Mouse (Mus musculus): Measurements from ENCODE around the gene Ppp1cc. TPM values are rescaled to one million over a fixed set of nuclear protein-coding genes. Genes with fewer than 3 reads are reported as not detected.
A peak's percentile ranks its signal among the peaks of the same experiment; 100 is the strongest.
"Not testable (repeated sequence)": the region's sequence is repeated elsewhere in the genome, so short reads cannot be mapped to it uniquely, and the experiment has no call there.

Ppp1cc gene
- total and polyA plus RNA-seq, 2 experiments from 2014 or later = 157 to 199 TPM

DNA sequence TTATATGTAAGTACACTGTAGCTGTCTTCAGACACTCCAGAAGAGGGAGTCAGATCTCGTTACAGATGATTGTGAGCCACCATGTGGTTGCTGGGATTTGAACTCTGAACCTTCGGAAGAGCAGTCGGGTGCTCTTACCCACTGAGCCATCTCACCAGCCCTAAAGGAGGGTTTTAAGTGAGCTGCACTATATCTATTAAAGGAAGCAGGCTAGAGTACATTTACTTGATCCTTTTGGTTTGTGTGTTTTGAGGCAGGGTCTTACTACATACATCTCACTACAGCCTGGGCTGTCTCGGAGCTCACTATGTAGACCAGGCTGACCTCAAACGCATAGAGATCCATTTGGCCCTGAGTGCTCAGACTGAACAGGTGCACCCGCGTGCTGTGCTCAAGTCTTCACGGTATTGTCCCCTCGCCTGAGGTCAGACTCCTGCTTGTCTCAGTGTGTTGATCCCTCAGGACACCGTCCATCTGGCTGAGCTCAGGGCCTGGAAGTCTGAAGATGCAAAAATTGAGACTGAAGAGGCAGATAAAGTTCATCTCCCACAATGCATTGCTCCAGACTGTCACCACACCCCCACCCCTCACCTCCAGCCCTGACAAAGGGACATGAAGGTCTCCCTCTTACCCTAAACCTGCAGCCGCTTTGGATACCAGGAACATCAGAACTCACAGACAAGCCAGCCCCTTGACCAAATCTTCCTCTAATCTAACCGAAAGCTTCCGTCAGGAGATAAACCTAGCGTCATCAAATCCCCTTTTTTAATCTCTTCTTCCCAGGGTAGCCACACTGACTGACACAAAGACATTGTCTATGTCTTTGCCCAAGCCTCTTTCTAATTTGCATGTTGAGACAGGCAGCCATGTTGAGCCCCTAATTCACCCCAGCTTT, 23.4 kb upstream of the Ppp1cc start:
- Histone ChIP-seq H3K9me3 (replicated peaks; ENCODE audit: control insufficient read depth, low read length) (no peaks in the 10 kb centered on the region), H3K27me3 (ENCODE audit: control insufficient read depth, insufficient read depth, low read length) (no peaks in the 10 kb centered on the region), H3K4me2 (ENCODE audit: low read depth, low read length) (no peak overlapping the region), H3K4me1 (ENCODE audit: control insufficient read depth, insufficient read depth) (peaks cover 29% of the 10 kb centered on the region), H3K27ac (ENCODE audit: low read depth) (peak overlapping the region; percentile 79; the same call in 1 of the 2 replicates), H3K36me3 (replicated peaks; ENCODE audit: control insufficient read depth, insufficient read depth, low read length) (no peaks in the 10 kb centered on the region), H3K9ac (replicated peaks; ENCODE audit: low read depth, low read length) (no peak overlapping the region), H3K4me3 (ENCODE audit: low read depth, low read length) (no peak overlapping the region)
- 91% methylated on average over 14 of the region's 14 CpGs for WGBS
- DNase-seq (ENCODE audit: low spot score) (no peak), ATAC-seq (ENCODE audit: insufficient read depth, low read depth) (no peak)
- no peak for TF ChIP-seq EP300 (IDR thresholded peaks at IDR 0.05; ENCODE audit: low read depth)
- TF ChIP-seq CTCF (IDR thresholded peaks at IDR 0.05; ENCODE audit: low read depth) = no peak

DNA sequence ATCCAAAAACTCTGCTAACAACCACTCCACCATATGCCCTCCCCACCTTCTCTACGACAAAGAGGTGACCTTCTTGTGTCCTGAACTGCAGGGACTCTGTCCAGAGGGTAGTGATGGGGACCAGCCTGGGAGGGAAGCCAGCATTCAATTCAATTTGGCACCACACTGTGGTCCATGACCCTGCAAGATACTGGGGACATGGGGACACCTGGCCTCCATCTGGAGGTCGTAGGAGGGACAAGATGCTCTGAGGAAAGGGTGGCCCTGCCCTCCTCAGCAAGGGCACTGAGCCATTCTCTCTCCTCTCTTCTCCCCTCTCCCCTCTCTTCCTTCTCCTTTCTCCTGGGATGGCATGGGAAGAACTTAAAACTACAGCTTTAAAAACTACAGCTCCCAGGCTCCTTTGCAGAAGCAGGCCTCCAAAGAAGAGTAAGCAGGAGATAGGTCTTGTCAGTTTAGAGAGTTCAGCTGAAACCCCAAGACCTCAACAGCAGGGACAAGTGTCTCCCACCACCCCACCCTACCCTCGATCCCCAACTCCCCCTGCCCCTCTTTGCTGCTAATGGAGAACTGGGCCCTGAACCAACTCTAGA, 22.7 kb upstream of the Ppp1cc start:
- 57% methylated on average over 3 of the region's 3 CpGs for WGBS
- Histone ChIP-seq H3K4me3 (ENCODE audit: low read depth, low read length) (no peak overlapping the region), H3K36me3 (replicated peaks; ENCODE audit: control insufficient read depth, insufficient read depth, low read length) (no peaks in the 10 kb centered on the region), H3K27me3 (ENCODE audit: control insufficient read depth, insufficient read depth, low read length) (no peaks in the 10 kb centered on the region), H3K27ac (ENCODE audit: low read depth) (peak overlapping the region; percentile 79), H3K4me1 (ENCODE audit: control insufficient read depth, insufficient read depth) (peaks cover 29% of the 10 kb centered on the region), H3K4me2 (ENCODE audit: low read depth, low read length) (no peak overlapping the region), H3K9ac (replicated peaks; ENCODE audit: low read depth, low read length) (no peak overlapping the region), H3K9me3 (replicated peaks; ENCODE audit: control insufficient read depth, low read length) (no peaks in the 10 kb centered on the region)
- DNase-seq (ENCODE audit: low spot score) (no peak), ATAC-seq (ENCODE audit: insufficient read depth, low read depth) (peak; percentile 40)
- TF ChIP-seq EP300 (IDR thresholded peaks at IDR 0.05; ENCODE audit: low read depth) (no peak), CTCF (IDR thresholded peaks at IDR 0.05; ENCODE audit: low read depth) (no peak)

DNA sequence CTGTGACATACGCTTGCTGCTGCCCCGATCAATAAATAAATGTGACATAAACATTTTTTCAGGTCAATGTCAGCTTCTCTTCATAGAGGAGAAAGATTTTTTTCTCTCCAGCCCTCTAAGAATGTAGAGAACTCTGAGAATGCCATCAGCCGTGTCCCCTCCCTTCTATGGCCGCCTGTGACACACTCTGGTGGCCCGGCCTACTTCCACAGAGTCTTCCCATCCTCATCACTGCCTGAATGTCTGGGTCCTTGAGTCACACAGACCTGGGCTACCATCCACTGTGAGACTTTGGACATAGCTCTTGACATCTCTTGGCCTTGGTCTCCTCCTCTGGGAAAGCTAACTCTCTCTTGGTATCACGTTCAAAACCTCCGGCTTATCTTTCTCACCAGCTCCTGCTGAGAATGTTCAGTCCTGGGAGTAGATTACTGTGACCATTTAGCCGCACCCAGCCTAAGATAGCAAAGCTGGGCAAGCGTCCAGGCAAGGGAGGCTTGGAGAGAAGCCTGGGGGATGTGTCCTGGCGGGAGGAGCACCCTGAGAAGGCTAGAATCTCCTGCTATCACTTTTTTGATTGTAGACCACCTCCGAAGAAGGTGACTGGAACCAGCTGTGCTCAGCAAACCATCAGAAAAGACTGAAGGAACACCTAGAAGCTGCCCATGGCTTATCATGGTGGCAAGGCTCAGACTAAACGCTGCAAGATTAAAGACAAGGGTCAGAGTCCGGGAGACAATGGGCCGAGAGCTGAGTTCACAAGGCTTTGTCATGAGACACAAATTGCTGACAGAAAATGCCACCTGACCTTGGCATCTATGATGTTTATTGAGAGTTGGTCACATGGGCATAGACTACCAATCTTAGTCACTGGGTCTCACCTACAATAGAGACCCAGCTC, 21.3 kb upstream of the Ppp1cc start:
- no peaks in the 10 kb centered on the region for H3K9me3 ChIP-seq (replicated peaks; ENCODE audit: control insufficient read depth, low read length)
- no peak overlapping the region for H3K9ac ChIP-seq (replicated peaks; ENCODE audit: low read depth, low read length)
- WGBS = 12% methylated on average over 14 of the region's 14 CpGs
- no peaks in the 10 kb centered on the region for H3K36me3 ChIP-seq (replicated peaks; ENCODE audit: control insufficient read depth, insufficient read depth, low read length)
- ATAC-seq (ENCODE audit: insufficient read depth, low read depth) (peak; percentile 69), DNase-seq (ENCODE audit: low spot score) (peak; percentile 80)
- peak overlapping the region; percentile 79 for H3K27ac ChIP-seq (ENCODE audit: low read depth)
- no peak overlapping the region for H3K4me2 ChIP-seq (ENCODE audit: low read depth, low read length)
- no peak overlapping the region for H3K4me3 ChIP-seq (ENCODE audit: low read depth, low read length)
- peaks cover 29% of the 10 kb centered on the region for H3K4me1 ChIP-seq (ENCODE audit: control insufficient read depth, insufficient read depth)
- TF ChIP-seq EP300 (IDR thresholded peaks at IDR 0.05; ENCODE audit: low read depth) (peak; percentile 54; the same call in 1 of the 2 replicates), CTCF (IDR thresholded peaks at IDR 0.05; ENCODE audit: low read depth) (no peak)
- H3K27me3 ChIP-seq (ENCODE audit: control insufficient read depth, insufficient read depth, low read length) = no peaks in the 10 kb centered on the region

DNA sequence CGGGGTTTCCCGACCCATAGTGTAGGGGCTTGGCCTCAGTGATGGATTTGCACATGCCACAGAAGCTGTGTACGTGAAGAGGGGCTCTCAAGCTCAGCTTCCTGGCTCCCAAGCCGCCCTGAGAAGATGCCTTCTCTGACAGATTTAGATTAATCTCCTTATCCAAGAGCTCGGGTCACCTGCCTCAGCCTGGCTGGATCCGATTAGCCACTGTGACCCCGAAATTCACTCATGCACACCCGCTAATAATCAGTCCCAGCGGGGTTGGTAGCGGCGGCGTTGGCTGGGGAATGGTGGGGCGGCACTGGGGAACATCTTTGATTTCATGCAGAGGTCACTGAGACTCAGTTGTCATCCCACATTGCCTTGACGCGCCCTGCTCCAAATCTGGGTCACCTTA, 19.2 kb upstream of the Ppp1cc start:
- no peaks in the 10 kb centered on the region for H3K36me3 ChIP-seq (replicated peaks; ENCODE audit: control insufficient read depth, insufficient read depth, low read length)
- WGBS = 85% methylated on average over 15 of the region's 15 CpGs
- peaks cover 31% of the 10 kb centered on the region for H3K4me1 ChIP-seq (ENCODE audit: control insufficient read depth, insufficient read depth)
- no peak overlapping the region for H3K9ac ChIP-seq (replicated peaks; ENCODE audit: low read depth, low read length)
- no peaks in the 10 kb centered on the region for H3K27me3 ChIP-seq (ENCODE audit: control insufficient read depth, insufficient read depth, low read length)
- TF ChIP-seq EP300 (IDR thresholded peaks at IDR 0.05; ENCODE audit: low read depth) = no peak
- TF ChIP-seq CTCF (IDR thresholded peaks at IDR 0.05; ENCODE audit: low read depth) = no peak
- DNase-seq (ENCODE audit: low spot score) (no peak), ATAC-seq (ENCODE audit: insufficient read depth, low read depth) (no peak)
- H3K4me3 ChIP-seq (ENCODE audit: low read depth, low read length) = no peak overlapping the region
- no peak overlapping the region for H3K27ac ChIP-seq (ENCODE audit: low read depth)
- no peaks in the 10 kb centered on the region for H3K9me3 ChIP-seq (replicated peaks; ENCODE audit: control insufficient read depth, low read length)
- H3K4me2 ChIP-seq (ENCODE audit: low read depth, low read length) = no peak overlapping the region

DNA sequence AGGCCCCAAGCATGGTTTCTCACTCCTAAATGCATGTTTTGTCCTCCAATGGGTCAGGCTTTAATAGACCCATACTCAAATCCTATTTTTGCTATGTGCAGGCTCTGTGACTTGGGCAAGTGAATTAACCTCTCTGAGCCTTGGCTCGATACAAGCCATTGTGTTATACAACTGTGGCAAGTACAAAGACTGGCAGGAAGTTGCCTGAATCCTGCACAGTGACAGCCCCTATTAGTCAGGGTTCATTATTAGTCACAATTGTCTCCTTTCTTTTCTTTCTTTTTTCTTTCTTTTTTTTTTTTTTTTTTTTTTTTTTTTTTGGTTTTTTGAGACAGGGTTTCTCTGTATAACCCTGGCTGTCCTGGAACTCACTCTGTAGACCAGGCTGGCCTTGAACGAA, 18.3 kb upstream of the Ppp1cc start:
- H3K9me3 ChIP-seq (replicated peaks; ENCODE audit: control insufficient read depth, low read length); H3K4me2 ChIP-seq (ENCODE audit: low read depth, low read length); H3K4me3 ChIP-seq (ENCODE audit: low read depth, low read length); ATAC-seq (ENCODE audit: insufficient read depth, low read depth); DNase-seq (ENCODE audit: low spot score); H3K36me3 ChIP-seq (replicated peaks; ENCODE audit: control insufficient read depth, insufficient read depth, low read length); H3K27ac ChIP-seq (ENCODE audit: low read depth); H3K27me3 ChIP-seq (ENCODE audit: control insufficient read depth, insufficient read depth, low read length); H3K9ac ChIP-seq (replicated peaks; ENCODE audit: low read depth, low read length): not testable (repeated sequence)
- peaks cover 32% of the 10 kb centered on the region for H3K4me1 ChIP-seq (ENCODE audit: control insufficient read depth, insufficient read depth)
- 69% methylated on average over 2 of the region's 2 CpGs for WGBS

All from heart, postnatal 0 days (tissue).